Mouse (Mus musculus) erythroblast, adult 5-6 weeks (primary cell): ENCODE results near the gene Gm42674. TPM values are rescaled to one million over a fixed set of nuclear protein-coding genes. Genes with fewer than 3 reads are reported as not detected.

Source experiments
- ATAC-seq: replicated peaks from 2 replicates; pipeline ENCODE4 v1.8.0; 2016; ENCODE audit warnings: moderate number of reproducible peaks, mild to moderate bottlenecking, moderate TSS enrichment, inconsistent platforms; ENCODE audit not compliant: poor library complexity, low FRiP score, severe bottlenecking
- total RNA-seq, 2 experiments: library from RNA; stranded (forward) in 1 of 2; stranded (reverse) in 1 of 2; fragments of 150-400 nt in 1 of 2; fragments of 200-764, 138-1000 nt in 1 of 2; gene quantifications; 2 replicates each; pipeline versions ENCODE4 v1.2.3 to v1.2.4; 2015 to 2017; ENCODE audit warnings: low replicate concordance in 2 of 2

Gene Gm42674
- not detected in 2 replicates for total RNA-seq (2015; ENCODE audit: low replicate concordance)
- total RNA-seq (2017; ENCODE audit: low replicate concordance), result not detected in 2 replicates

DNA sequence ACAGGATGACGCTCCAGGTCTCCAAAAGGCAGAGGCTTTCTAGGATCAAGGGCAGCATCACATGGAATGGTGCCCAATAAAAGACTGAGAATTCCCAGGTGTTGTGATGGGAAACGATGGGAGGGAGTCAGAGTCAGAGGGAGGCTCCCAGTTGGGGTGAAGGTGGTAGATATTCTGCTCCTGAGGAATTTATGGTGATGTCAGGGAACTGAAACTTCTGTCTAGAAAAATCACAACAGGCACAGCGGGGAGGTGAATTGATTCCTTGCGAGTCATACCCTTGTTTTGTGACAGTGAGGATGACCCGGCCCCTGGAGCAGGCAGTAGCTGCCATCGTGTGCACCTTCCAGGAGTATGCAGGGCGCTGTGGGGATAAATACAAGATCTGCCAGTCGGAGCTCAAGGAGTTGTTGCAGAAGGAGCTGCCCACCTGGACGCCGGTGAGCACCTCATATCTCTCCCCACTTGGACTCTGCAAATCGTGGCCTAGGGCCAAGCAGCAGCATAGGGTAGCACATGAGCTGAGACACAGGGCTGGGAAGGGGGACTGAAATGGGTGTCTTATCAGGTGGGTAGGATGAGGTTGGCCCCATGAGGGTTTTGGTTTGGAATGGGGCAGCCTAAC is at the start of gene Gm42674:
TSS of gene Gm42674 (plus strand) at position 419 of the 625 bp plus-strand sequence.
- ATAC-seq, result no peak

- no peak for ATAC-seq
These were observed 49.5 kb upstream of the Gm42674 start for GRCm38 (mm10) chr3:90552231-90552630.

- ATAC-seq, result no peak
These were observed 45.8 kb upstream of the Gm42674 start for GRCm38 (mm10) chr3:90555954-90556353.

DNA sequence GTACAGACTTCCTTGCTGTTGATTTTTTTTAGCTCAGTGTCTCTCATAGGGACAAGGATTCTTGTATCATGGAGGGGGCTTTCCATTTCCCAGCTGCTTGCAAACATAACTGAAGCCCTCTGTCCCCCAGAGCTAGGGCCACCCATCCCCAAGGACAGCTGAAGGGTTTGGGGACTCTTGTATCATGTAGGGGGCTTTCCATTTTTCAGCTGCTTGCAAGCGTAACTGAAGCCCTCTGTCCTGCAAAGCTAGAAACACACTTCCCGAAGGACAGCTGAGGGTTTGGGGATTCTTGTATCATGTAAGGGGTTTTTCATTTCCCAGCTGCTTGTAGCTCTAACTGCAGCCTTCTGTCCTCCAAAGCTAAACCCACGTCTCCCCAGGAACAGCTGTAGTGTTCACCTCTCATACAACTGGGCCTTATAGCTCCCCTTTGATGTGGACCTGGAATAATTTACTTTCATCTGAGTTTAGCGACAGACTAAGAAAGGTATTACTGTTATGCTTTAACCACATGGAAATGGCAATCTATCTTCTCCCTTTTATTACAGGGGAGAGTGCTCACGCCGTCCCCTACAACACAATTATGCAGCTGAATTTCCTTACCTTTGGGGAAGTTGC is 41.6 kb upstream of the Gm42674 start, which contains the start of gene S100a3:
TSS of gene S100a3 (plus strand) at position 571 of the 621 bp plus-strand sequence.
- ATAC-seq, result 0 out of 2 replicates have a peak, but pooled peaks have one; percentile 44

- ATAC-seq, result no peak
These were observed 27.0 kb upstream of the Gm42674 start for GRCm38 (mm10) chr3:90574691-90575090.

GRCm38 (mm10) chr3:90575320-90575719 is 26.4 kb upstream of the Gm42674 start:
- ATAC-seq, result no peak

DNA sequence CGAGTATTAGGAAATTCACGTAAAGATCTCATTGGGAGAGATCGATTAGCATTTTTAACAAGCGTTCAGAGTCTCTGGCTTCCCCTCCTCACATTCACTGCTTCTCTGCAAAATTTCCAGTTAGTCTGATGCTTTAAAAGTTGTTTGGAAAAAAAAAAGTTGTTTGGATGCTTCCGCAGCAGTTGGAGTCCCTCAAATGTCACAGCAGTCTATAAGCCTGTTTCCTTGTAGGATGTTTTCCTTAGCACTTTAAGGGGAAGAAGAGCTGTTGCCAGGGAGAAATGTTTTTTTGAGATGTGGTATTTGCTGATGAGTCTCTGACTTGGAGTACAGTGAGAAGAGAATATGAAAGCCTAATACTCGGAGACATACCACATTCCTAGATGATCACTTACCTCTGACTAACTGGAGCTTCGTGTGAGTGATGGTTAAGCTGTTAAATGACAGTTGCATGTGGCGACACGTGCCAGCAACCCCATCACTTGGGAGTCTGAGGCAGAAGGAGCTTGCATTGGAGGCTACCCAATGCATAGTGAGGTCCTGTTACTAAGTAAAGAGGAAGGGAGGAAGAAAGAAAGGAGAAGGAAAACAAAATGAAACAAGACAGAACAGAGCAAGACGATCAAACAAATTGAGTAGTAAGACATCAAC is 25.2 kb upstream of the Gm42674 start:
- no peak for ATAC-seq

- no peak for ATAC-seq
These were observed 22.3 kb upstream of the Gm42674 start for GRCm38 (mm10) chr3:90579433-90579832.

DNA sequence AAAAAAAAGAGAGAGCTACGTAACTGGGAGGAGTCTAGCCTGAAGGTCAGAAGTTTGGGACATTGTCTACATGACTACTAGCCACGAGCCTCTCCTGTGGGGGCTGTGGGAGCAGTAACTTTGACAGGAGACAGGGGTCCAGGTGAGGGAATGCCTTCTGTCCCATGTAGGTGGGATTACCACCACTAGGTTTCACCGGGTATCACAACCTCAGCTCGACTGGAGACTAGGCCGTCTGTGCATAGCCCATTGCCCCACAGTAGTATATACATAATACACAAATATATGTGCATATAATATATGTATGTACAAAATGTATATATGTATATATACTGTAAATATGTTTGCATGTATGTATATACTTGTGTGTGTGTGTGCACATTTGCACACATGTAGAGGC is 20.6 kb upstream of the Gm42674 start:
- ATAC-seq, result no peak

DNA sequence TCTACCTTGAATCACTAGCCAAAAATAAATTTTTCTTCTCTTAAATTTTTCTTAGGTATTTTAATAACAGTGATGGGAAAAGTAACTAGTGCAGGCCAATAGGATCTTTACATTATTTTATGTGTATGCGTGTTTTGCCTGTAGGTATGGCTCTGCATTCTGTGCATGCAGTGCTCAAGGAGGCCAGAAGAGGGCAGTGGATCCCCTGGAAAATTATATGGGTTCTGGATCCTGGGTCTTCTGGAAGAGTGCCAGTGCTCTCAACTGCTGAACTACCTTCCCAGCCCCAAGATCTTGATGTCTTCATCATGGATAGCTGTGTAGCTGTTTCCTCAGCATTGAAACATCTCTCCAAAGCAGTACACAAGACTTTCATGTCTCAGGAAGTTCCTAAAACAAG is 19.5 kb upstream of the Gm42674 start:
- ATAC-seq, result no peak

DNA sequence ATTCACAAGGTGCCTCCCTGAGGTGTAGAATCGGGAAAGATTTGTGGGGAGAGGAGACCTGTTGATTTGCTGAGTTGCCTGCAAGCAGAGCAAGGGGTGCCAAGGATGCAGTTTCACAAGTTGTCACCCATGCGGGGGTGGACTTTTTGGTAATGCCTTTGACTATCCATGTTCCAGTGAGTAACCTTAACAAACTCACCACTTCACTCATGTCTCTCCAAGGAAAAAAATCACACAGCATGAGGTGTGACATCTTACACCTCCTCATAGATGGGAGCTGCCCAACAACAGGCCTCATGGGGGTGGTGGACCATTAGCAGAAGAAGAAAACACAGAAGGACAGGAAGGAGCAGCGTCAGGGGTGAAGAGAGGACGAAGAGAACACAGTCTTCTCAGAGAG is 19.1 kb upstream of the Gm42674 start:
- no peak for ATAC-seq

DNA sequence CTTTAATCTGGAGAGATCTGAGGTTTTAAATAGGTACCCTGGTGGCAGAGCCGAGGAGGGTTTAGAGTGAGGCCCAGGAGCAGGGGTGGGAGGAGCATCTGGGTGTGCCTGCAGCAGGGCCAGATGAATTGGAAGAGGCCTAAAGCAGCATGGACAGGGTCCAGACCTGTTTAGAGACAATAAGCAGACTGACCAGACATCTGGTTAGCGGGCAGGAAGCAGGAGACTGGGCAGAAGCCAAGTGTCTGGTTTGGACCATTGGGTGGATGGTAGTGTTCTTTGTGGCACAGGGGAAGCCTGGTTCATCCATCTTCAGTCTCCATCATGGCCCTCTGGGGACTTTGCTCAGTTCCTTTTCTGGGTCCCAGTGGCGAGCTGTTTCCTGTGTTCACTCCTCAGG is 17.8 kb upstream of the Gm42674 start:
- ATAC-seq, result no peak

DNA sequence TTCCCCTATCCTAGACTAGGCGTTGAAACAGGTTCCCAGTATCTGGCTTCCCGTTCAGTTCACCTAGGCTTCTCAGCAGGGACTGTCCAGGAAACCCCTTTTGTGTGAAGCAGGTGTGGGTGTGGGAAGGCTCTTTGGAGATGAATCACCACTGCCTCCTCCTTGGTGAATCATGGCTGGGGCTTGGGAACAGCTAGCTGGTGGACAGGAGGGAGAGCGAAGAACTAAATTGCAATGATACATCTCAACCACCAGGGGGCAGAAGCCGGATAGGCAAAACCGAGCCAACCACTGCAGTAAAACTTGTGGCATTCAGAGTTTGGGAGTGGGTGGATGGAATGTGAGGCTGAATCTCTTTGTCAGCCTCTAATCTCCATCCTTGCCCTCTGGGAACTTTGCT is 16.1 kb upstream of the Gm42674 start:
- ATAC-seq, result peak; percentile 73

DNA sequence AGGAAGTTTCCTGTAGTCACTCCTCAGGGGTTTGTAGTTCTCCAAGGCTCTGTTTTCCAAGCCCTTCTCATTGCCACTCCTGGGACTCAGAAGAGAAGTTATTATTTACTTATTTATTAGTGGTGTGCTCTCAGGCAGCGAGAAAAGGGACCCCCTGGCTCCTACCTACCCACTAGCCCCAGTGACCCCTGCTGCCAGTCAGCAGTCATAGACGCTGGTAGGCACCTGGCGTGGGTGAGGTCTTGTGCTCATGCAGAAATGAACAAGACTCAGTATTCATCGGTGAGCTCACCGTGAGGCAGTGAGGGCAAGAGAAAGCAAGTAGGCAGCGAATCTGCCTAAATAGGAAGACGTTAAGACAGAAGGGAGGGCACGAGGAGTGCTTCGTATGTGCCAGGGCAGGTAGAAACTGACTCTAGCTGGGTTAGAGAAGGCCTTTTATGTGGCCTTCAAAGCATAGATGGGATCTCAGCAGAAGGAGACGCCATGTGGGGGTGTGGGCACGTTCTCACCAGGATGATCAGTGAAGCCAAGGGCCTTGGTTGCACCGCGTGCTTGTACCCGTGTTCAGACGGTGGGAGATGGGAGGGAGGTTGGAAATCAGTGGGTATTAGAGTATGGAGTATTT is 15.6 kb upstream of the Gm42674 start:
- peak; percentile 17; the same call in 1 of the 2 replicates for ATAC-seq

DNA sequence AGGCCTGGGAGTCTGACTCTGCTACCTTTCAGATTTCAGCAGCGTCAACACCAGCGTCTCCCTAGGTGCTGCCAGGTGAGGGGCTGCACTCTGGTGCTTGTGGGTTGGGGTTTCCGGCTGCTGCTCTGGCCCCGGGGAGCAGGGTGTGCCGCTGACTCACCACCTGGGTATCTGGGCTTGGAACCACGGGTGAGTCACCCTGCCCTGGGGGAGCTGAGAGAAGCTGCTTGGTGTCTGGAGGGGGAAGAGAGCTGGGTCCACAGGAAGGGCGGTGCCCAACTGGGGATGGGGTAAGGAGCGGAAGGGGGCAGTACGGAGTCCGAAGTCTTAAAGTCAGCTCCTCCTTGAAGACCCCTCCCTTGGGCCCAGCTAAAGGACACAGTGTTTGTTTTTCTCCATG is 14.8 kb upstream of the Gm42674 start:
- peak; percentile 38; the same call in 1 of the 2 replicates for ATAC-seq

GRCm38 (mm10) chr3:90587361-90588101 is 14.2 kb upstream of the Gm42674 start:
- ATAC-seq, result no peak

- no peak for ATAC-seq
These were observed 12.3 kb upstream of the Gm42674 start for GRCm38 (mm10) chr3:90589390-90589789.

GRCm38 (mm10) chr3:90589947-90590346 is 11.8 kb upstream of the Gm42674 start, which contains the start of gene S100a2:
Gene S100a2, plus strand, starts transcription at chr3:90590247.
- no peak for ATAC-seq

GRCm38 (mm10) chr3:90594466-90594865 is 7.2 kb upstream of the Gm42674 start:
- ATAC-seq, result no peak

- ATAC-seq, result no peak
These were observed 6.1 kb upstream of the Gm42674 start for GRCm38 (mm10) chr3:90595556-90595955.
